Mouse (Mus musculus) liver, embryonic 14.5 days (tissue): ENCODE measurements around the gene Hnrnpab. TPM values are rescaled to one million over a fixed set of nuclear protein-coding genes. Genes with fewer than 3 reads are reported as not detected.
A peak's percentile ranks its signal among the peaks of the same experiment; 100 is the strongest.

Experiments
- ATAC-seq: fragments of 200-750 bp; cut with Nextera tagmentation; 2 replicates; pipeline ENCODE4 v1.8.0; 2017; ENCODE audit warnings: moderate number of reproducible peaks, mild to moderate bottlenecking, moderate library complexity; ENCODE audit not compliant: insufficient read depth
- DNase-seq, 3 experiments: peaks; one replicate each; pipeline ENCODE4 v3.0.0-alpha.2; 2012 to 2013; ENCODE audit warnings: low read depth in 3 of 3, low spot score in 3 of 3
- H3K27ac ChIP-seq: fragments of 300-500 bp; sonication (generic); 2 replicates; pipeline ENCODE4 v1.5.1; 2014; ENCODE audit warnings: moderate library complexity, mild to moderate bottlenecking, control low read depth, inconsistent platforms
- H3K27me3 ChIP-seq: fragments of 300-500 bp; sonication (generic); 2 replicates; pipeline ENCODE4 v1.6.1; 2014; ENCODE audit warnings: mild to moderate bottlenecking, low read length, moderate library complexity; ENCODE audit not compliant: control insufficient read depth, insufficient read depth
- H3K36me3 ChIP-seq: fragments of 300-500 bp; sonication (generic); replicated peaks from 2 replicates; pipeline ENCODE4 v1.6.1; 2014; ENCODE audit warnings: low read depth; ENCODE audit not compliant: control insufficient read depth, insufficient read depth
- H3K4me1 ChIP-seq, 2 experiments: fragments of 200-500 bp in 1 of 2; fragments of 300-500 bp in 1 of 2; sonication (generic) in 1 of 2; replicated peaks; 2 replicates each; pipeline ENCODE4 v1.6.1; 2012 to 2014; ENCODE audit warnings: antibody characterized with exemption in 1 of 2, inconsistent platforms in 1 of 2, low read length in 1 of 2; ENCODE audit not compliant: control insufficient read depth in 2 of 2, insufficient read depth in 2 of 2
- H3K4me2 ChIP-seq: fragments of 300-500 bp; sonication (generic); 2 replicates; pipeline ENCODE4 v1.6.1; 2014; ENCODE audit warnings: low read depth, mild to moderate bottlenecking, control low read depth, moderate library complexity
- H3K4me3 ChIP-seq, 2 experiments: fragments of 200-500 bp in 1 of 2; fragments of 300-500 bp in 1 of 2; sonication (generic) in 1 of 2; 2 replicates each; pipeline ENCODE4 v1.5.1; 2012 to 2014; ENCODE audit warnings: low read depth in 2 of 2, low read length in 2 of 2, mild to moderate bottlenecking in 2 of 2, control low read depth in 1 of 2, inconsistent platforms in 1 of 2, moderate library complexity in 1 of 2; ENCODE audit not compliant: insufficient read depth in 1 of 2
- H3K9ac ChIP-seq: fragments of 300-500 bp; sonication (generic); replicated peaks from 2 replicates; pipeline ENCODE4 v1.6.1; 2014; ENCODE audit warnings: mild to moderate bottlenecking, control low read depth, moderate library complexity
- H3K9me3 ChIP-seq: fragments of 300-500 bp; sonication (generic); 2 replicates; pipeline ENCODE4 v1.6.1; 2016; ENCODE audit warnings: low read length, mixed read lengths; ENCODE audit not compliant: control insufficient read depth
- CTCF ChIP-seq: IDR thresholded peaks from 2 replicates; pipeline ENCODE4 v1.5.1; 2016; ENCODE audit warnings: antibody characterized with exemption, low read depth, control low read depth
- EP300 ChIP-seq: IDR thresholded peaks from 2 replicates; pipeline ENCODE4 v1.6.1; 2016; ENCODE audit warnings: antibody characterized with exemption, low read depth
- WGBS: fragments of 180-500 bp; shearing (Covaris S2); extraction: QIAGEN DNeasy Blood & Tissue Kit; methylation state at CpG from one replicate; pipeline ENCODE4 v1.1.7; 2014; ENCODE audit not compliant: insufficient replicate concordance; 5-methylcytosine and 5-hydroxymethylcytosine counted together
- polyA plus RNA-seq, 2 experiments: library from polyadenylated mRNA; depleted of rRNA in 1 of 2; stranded (reverse) in 1 of 2; unstranded in 1 of 2; fragments of >200 nt; fragmentation: Nextera tagmentation in 1 of 2; extraction: Ambion mirVana in 1 of 2; gene quantifications; 2 replicates each; pipeline versions ENCODE4 v1.2.1 to v1.2.3; 2012 to 2014

The Hnrnpab gene
- polyA plus RNA-seq, 2 experiments = 220 to 260 TPM

- 48% methylated on average over 15 of the region's 15 CpGs for WGBS
- Histone ChIP-seq H3K9me3 (no peaks in the 10 kb centered on the region), H3K4me2 (no peak overlapping the region), H3K4me1 (no peaks in the 10 kb centered on the region), H3K27me3 (no peaks in the 10 kb centered on the region; the same call in 1 of the 2 replicates), H3K4me3 (no peak overlapping the region), H3K9ac (no peak overlapping the region), H3K36me3 (no peaks in the 10 kb centered on the region), H3K27ac (no peak overlapping the region)
- DNase-seq (no peak), ATAC-seq (no peak)
- TF ChIP-seq CTCF = no peak
- no peak for TF ChIP-seq EP300
Observed at GRCm38 (mm10) chr11:51643761-51644160, 37.1 kb upstream of the Hnrnpab start.

- TF ChIP-seq EP300 = no peak
- no peak for TF ChIP-seq CTCF
- H3K36me3 ChIP-seq = no peaks in the 10 kb centered on the region
- DNase-seq (no peak), ATAC-seq (no peak)
- peaks cover 0 to 2% of the 10 kb centered on the region in 2 experiments; a peak in 1 of 4 replicates for H3K4me1 ChIP-seq
- no peak overlapping the region for H3K27ac ChIP-seq
- no peak overlapping the region for H3K9ac ChIP-seq
- no peaks in the 10 kb centered on the region for H3K9me3 ChIP-seq
- 56% methylated on average over 9 of the region's 9 CpGs for WGBS
- H3K27me3 ChIP-seq = no peaks in the 10 kb centered on the region
- H3K4me2 ChIP-seq = no peak overlapping the region
- H3K4me3 ChIP-seq = no peak overlapping the region
Observed at GRCm38 (mm10) chr11:51643202-51643601, 36.6 kb upstream of the Hnrnpab start.

- Histone ChIP-seq H3K4me3 (no peak overlapping the region), H3K27me3 (no peaks in the 10 kb centered on the region), H3K27ac (no peak overlapping the region), H3K4me1 (peaks cover 0 to 12% of the 10 kb centered on the region in 2 experiments; a peak in 3 of 4 replicates), H3K4me2 (no peak overlapping the region), H3K36me3 (no peaks in the 10 kb centered on the region), H3K9ac (no peak overlapping the region), H3K9me3 (no peaks in the 10 kb centered on the region)
- TF ChIP-seq EP300 = no peak
- TF ChIP-seq CTCF = no peak
- DNase-seq = no peak
- ATAC-seq = no peak
- 76% methylated on average over 7 of the region's 7 CpGs for WGBS
Observed at GRCm38 (mm10) chr11:51640748-51641147, 34.1 kb upstream of the Hnrnpab start.

GRCm38 (mm10) chr11:51638497-51638896 is 31.9 kb upstream of the Hnrnpab start:
- peak overlapping the region in 1 of 2 experiments; percentile 5; a peak in 1 of 4 replicates for H3K4me3 ChIP-seq
- peak overlapping the region; percentile 53 for H3K4me2 ChIP-seq
- ATAC-seq (no peak), DNase-seq (no peak)
- H3K27ac ChIP-seq = no peak overlapping the region
- no peak overlapping the region for H3K9ac ChIP-seq
- H3K4me1 ChIP-seq = peaks cover 0 to 21% of the 10 kb centered on the region in 2 experiments; a peak in 3 of 4 replicates
- no peaks in the 10 kb centered on the region for H3K27me3 ChIP-seq
- H3K9me3 ChIP-seq = no peaks in the 10 kb centered on the region
- no peak for TF ChIP-seq CTCF
- TF ChIP-seq EP300 = no peak
- H3K36me3 ChIP-seq = no peaks in the 10 kb centered on the region
- whole genome bisulfite sequencing = 49% methylated on average over 5 of the region's 5 CpGs

GRCm38 (mm10) chr11:51637971-51638414 is 31.3 kb upstream of the Hnrnpab start:
- H3K36me3 ChIP-seq = no peaks in the 10 kb centered on the region
- peak overlapping the region; percentile 53 for H3K4me2 ChIP-seq
- 5% methylated on average over 17 of the region's 17 CpGs for WGBS
- H3K27me3 ChIP-seq = no peaks in the 10 kb centered on the region
- ATAC-seq (no peak), DNase-seq (no peak)
- peaks cover 0 to 21% of the 10 kb centered on the region in 2 experiments; a peak in 3 of 4 replicates for H3K4me1 ChIP-seq
- H3K9ac ChIP-seq = peak overlapping the region; percentile 32
- H3K4me3 ChIP-seq = peak overlapping the region; percentile 5 to 16; a peak in 3 of 4 replicates
- TF ChIP-seq CTCF = no peak
- TF ChIP-seq EP300 = no peak
- no peak overlapping the region for H3K27ac ChIP-seq
- no peaks in the 10 kb centered on the region for H3K9me3 ChIP-seq
